Mouse (Mus musculus): ENCODE results near the gene Camkmt.

Camkmt gene

DNA sequence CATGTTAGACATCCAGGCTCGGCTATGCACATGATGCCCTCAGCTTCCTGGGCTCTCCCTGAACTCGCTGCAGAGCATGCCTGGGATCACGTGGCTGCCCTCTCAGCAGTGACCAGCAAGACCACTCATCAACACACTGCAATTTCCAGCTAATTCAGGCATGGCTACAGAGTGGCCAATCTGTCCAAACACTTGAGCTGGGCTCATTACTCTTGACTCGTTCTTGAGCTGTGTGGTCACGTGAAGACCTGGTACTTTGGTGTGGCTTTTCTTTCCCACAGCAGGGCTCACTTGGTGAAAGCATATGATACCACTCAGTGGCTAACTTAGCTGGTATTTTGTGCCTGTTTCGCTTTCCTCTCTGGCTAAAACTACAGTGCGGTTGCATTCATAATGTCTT, 282.2 kb downstream of the Camkmt start:
- no peak for DNase-seq (ENCODE audit: low spot score)

DNA sequence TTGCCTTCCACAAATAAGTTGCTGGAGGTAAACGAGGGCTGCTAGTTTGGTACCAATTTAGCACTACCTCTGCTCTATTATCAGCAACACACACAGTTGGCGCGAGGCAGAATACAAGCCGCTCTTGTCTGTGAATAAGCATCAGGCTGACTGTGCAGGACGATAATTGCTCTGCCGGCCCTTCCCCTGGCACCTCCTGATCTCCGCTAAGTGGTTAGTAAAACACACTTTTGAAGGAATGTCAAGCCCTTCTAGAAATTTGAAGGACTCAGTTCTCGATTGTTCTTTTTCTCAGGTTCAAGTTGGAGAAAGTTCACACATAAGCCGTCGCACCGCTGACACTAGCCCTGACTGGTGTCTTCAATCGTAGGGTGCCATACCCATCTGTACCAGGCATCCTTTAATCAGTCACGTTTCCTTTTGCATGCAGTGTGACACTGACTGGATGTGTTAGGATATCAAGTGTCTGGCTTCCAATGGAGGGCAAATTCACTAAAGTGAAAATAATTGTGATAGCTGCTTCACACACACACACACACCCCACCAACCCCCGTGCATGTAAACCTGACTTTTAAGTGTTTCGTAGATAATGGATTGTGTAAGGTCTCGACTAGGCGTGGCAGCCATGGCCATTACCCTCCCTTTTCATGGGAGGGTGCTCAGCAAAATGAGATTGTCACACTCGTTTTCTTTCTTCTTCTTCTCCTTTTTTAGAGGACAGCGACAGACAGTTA, 283.9 kb downstream of the Camkmt start:
- DNase-seq (ENCODE audit: low spot score): no peak

DNA sequence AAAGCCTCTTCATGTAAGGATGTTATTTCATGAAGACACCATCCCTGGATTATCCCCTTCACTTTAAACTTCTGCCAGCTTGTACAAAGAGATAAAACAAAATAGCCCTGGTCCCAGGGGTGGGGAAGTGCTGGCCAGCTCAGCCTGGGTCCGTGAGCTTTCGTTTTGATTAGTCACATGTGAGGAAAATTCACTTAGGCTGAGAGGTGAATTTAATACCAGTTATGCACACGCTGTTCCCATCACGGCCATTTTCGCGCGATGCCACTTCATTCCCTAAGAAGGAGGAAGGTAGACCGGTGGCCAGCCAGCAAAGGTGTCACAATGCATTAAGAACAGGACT, 284.5 kb downstream of the Camkmt start:
- no peak for DNase-seq (ENCODE audit: low spot score)

DNA sequence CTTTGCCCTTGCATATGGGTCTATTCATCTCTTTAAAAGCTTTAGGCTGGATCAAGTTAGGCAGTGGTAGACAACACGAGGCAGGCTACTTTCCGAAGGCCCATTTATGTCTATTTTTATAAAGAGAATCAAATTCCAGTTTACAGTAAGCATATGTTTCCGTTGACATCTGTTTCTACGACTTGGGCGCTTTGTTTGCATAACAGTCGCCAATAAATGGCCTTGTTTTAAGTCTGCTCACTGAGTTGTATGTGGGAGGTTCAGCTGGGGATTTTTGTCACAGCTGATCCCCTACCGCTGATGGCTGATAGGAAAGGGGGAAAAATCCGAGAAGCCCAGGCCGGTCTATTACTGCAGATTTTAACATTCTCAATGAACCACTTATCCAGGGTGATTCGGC, 285.2 kb downstream of the Camkmt start:
- DNase-seq (ENCODE audit: low spot score): no peak

DNA sequence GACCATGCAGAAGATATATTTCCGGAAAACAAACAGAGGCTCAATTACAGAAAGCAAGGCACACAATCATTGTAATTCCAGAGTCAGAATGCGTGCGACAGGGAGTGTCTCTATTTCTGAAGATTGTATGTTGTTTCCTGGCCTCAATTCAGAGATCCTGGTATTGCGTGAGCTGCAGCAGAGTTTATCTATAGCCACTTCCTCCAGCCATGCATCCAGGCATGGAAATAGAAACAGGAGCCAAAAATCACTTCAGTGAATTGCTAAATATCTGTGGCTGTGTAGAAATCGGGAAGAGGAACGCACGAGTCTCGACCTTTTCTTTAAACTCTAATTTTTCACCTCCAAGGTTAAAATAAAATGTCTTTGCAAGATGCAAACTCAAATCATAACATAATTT, 287.1 kb downstream of the Camkmt start:
- DNase-seq (ENCODE audit: low spot score): no peak

DNA sequence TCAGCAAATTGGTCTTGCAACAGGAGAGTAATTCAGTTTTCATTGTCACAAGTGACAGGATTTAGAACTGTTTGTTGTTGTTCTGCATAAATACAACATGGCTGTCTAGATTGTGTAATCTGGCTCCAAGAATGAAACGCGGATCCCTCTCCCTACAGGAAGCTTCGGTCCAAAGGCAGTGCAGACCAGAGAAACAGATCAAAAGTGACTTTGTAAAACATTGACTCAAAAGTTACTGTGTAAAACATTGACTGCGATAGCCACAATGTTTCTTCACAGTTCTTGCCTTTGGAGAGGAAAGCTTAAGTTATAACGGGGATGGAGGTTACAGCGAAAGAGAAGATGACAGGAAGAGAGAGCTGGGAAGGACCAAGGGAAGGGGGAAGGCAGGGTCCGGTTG, 288.7 kb downstream of the Camkmt start:
- DNase-seq (ENCODE audit: low spot score): no peak

DNA sequence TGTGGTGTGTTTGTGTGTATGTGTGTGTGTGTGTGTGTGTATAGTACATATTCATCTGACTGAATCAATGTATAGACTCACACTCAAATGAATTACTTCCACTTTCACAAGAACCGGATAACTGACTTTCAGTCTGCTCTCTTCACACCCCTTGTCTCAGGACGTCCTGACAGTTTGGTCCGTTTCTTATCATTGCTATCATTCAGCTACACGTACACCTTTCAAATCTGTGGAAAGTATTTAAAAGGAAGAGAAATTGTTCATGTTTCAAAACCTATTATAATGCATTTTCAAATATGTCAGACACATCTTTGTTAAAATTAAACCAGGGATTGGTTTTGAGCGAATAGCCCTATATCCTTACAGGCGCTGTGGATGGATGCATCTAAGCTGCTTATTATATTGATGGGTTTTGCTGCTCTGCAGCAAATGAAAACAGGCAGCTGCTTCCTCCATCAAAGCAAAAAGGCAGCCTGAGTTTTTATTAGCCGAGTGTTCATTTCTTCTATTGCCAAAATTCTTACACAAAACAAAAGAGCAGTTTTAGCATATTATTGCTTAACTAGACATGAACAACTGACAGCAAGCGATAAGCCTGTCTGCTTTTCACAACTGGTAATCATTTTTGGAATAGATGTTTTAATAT, 291.3 kb downstream of the Camkmt start:
- no peak for DNase-seq (ENCODE audit: low spot score)

DNA sequence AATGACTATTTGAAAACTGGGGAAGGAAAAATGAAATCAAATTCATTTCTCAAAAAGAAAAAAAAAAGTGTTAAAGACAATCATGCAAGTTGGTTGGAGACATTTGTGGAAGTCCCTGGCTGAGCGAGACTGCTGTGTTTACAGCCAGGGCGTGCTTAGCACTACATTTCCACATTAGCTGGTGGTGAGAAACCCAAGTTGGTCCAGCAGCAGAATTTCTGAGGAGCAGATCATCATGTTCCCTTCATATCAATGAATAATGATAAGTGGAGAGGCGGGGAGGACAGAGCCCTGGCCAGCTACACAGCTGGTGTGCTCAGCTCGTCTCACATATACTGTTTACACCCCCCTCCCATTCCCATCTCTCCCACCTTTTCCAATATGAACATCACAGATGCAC, 292.0 kb downstream of the Camkmt start:
- no peak for DNase-seq (ENCODE audit: low spot score)

DNA sequence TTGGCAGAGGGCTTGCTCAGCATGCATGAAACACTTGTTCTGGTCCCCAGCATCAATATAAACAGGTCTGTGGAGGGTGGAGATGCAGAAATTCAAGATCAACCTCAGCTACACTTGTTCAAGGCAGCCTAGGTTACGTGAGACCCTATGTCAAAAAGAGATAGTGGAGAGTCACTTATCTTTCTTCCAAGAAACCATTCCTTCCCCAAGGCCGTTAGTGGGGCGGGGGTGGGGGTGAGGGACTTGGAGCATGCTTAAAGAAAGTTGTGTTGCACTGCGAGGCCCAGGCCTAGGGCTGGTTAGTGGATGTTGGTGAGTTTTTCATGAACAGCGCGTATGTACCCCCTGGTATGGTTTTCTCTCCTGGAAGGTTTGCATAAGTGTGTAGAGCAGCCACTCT, 292.6 kb downstream of the Camkmt start:
- DNase-seq (ENCODE audit: low spot score): no peak

DNA sequence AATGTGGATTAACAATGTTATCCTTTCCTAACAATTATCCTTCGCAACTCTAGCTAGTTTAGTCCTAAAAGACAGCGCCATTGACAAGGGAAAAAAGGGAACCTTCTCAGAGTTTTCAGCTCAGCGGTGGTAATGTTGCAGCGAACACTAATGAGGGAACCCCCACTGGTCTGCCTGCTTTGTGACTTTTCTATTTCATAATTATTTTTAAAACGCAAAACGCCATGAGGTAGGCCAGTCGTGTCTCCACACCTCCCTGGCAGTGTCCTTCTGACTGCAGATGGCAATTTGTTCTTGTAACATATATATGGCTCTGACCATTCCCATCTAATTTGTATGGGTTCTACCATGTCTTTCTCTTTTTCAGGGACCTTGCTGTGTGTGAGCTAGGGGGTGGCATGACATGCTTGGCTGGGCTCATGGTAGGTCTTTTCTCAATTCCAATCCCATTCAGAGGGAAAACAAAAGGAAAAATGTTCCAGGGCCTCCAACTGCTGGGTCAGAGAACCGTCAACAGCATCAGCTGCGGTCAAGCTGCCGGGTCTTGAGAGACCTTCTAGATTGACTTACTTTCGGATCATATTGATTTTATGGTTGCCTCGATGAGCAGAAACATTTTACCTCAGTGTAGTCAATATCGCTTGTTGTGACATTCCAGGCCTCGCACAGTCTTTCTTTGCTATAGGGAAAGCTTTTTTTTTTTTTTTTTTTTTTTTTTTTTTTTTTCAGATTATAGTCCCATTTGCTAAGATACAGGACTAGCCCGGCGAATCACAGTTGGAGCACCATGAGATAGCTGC, 302.9 kb downstream of the Camkmt start:
- DNase-seq (ENCODE audit: low spot score): no peak

DNA sequence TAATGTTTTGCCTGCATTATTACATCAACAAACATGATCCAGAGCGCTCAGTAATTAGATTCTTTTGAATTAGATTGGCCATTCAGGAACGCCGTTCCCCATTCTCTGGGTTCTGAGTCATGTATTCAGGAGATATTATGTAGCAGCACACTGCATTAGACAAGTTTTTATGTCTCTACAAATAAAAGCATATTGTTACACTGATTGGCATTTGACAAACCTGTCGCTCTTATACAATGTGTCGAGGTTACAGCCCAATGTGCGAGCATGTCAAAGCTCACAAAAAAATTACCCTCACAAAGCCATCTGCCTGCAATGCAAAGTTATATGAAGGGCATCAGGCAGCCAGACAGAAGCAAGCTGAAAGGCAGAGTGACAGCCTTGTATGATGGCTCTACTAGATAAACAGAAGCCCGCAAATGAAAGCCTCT, 303.6 kb downstream of the Camkmt start:
- DNase-seq (ENCODE audit: low spot score): no peak

DNA sequence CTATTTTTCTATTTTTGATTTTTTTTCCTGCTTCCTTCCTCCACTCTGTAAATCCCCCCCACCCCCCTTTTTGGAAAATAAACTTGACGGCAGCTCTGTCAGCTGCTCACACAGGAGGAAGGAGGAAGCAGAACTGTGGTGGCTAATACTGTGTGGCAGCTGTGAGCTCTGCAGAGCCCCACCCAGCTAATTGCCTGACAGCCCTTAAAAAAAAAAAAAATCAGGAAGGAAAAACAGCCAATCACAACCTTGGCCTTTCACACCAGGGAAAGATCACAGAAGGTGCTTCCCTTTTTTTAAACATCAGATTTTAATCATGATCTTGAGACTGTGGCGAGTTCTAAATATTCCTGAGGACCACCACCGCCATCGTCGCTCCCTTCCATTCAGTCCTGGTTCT, 305.1 kb downstream of the Camkmt start:
- DNase-seq (ENCODE audit: low spot score): no peak

DNA sequence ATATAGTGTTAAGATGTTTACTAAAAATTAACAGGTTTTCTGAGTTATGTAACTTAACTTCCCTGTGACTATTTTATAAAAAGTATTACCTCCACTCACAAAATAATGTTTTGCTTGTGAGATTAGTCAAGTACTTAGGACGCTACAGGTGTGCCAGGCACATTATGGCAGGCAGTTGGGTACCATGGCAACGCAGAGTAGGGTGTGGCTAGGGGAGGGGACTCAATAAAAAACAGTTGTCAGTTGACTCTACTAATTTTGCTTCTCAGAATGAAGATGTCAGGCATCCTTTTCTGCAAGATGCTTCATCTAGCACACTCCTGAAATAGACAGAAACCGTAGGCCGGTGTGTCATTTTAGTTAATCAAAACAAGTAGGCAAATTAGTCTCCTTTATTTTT, 310.4 kb downstream of the Camkmt start:
- DNase-seq (ENCODE audit: low spot score): no peak

DNA sequence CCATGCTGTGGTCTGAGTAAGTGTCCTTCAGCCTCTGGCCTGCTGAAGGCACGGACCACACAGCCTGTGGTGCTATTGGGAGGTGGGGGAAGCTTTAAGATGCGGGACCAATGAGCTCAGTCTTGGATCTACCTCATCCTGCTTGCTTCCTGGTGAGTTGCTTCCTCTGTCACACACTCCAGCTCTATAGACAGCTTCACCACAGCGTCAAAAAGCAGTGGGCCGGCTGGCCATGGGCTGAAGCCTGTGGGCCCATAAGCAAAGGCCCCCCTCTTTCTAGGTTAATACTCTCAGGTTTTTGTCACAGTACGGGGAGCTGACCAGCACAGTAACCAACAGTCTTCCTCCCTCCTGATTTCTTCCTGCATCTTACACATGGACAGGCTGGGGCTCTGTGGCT, 314.8 kb downstream of the Camkmt start:
- no peak for DNase-seq (ENCODE audit: low spot score)

DNA sequence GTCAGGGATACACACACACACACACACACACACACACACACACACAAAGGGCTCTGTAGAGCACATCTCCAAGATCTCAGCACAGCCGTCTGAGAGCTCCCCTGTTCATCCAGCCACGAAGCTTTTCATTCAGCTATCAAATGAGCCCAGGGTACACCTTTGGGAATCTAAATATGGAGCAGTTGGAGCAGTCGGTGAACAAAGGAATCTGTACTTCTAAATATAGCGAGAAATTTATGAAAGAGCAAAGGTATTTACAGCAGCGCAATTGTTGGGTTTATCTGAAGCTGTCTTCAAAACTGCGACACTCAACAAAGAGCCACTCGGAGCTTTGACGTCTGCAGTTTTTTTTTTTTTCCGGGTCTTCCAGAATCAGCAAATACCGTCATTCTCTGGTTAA, 315.8 kb downstream of the Camkmt start:
- DNase-seq (ENCODE audit: low spot score): no peak

DNA sequence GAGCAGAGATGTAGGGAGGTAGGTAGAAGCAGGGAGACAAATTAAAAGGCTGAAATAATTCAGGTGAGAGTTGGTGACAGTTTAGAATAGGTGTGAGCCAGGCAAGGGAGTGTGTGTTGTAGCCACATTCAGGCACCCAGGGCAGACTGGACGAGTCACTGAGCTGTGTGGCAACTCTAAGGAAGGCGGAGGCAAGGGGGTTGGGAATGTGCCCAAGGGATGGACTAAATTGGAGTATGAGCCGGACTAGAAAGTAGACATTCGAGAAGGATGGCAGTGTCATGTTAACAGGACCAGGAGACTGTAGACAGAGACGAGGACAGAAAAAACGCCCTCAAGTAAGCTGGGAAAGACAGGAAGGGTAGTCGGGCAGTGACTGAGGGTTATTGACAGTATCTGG, 338.5 kb downstream of the Camkmt start:
- no peak for DNase-seq (ENCODE audit: low spot score)

DNA sequence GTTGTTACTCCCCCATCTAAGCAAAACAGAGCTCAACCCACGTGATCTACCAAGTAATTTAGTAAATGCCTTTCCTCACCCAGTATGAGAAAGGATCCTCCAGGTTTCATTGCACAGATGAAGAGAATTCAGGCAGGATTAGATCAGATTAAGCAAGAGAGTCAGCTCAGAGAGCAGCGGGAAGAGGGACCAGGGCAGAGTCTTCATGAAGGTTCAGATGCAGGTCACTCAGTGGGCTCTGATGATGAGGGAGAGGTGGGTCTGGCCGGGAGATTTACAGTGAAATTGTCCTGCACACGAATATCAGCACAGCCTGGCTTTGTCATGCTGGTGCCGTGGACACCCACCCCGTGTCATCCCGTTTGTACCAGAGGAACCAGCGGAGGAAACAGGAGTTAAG, 342.6 kb downstream of the Camkmt start:
- DNase-seq (ENCODE audit: low spot score): no peak

DNA sequence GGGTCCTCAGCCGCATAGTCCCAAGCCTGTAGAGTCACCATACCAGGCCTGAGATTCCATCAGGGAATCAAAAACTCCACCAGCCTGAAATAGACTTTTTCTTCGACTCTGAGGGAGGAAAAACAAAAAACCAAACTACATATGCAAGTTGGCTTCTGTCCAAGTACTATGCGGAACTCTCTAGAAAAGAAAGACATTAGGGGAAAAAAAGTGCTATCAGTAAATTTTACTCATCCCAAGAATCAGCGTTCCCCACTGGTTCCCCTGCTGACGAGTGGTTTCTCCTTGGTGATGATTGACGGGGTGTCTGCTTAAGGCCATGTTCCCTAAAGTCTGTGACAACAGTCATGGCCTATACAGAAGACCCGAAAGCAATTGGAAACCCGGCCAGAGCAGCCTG, 352.7 kb downstream of the Camkmt start:
- no peak for DNase-seq (ENCODE audit: low spot score)

DNA sequence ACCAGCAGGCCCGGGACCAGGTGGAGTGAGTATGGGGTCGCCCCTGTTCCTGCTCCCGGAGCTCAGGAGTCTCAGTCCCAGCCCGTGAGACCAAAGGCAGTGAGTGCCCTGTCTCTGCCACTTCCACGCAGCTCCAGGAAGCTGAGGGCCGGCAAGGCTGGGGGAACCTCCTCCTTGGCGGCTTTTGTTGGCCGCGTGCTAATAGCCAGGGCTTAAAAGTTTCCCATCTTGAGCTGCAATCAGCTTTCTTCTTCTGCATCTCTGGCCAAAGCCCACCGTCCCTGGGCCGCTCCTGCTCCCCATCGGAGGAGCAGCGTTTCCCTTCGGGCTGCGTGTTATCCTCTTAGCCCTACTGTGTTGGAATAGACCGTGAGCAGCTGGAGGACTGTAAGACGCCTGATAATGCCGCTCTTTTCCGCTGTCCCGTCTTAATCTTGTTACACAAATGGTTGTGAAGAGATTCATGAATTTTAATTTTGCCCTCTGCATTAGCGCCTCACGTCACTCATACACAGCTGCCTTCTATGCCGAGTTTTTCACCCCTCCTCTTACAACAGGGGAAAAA, 364.1 kb downstream of the Camkmt start:
- DNase-seq (ENCODE audit: low spot score): no peak

DNA sequence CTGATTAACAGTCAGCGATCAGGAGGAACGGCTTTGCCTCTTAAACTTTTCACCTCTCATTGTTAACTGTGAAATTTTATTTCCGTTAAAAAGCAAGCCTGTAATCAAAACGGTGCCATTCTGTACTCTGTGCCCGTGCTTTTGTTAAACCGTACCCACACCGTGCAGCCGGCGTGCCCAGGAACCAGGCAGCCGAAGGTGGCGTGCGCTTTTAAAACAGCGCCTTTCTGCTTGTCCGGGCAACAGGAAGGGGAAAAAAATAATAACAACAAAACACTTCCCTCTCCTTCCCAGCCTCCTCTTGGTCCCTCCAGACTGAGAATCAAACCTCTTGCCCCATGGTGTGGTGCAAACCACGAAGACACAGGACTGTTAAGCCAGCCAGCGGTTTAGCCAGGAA, 364.7 kb downstream of the Camkmt start:
- DNase-seq (ENCODE audit: low spot score): no peak

DNA sequence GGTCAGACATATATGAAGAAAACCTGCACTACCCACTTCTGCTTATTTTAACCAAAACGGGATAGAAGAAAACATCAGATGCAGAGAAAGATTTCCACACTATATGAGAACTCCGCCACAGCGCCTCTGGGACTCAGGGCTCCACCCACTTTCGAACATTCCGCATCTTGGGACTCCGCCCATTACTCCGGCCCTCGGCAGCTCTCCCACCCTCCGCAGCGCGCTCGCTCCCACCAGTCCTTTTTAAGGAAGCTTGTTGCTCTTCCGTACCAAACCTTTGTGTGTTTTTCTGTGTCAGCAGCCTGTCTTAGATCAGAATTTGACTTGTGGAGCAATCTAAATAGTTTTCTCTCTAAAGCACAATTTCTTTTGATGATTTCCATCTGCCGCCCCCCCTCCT, 367.7 kb downstream of the Camkmt start:
- no peak for DNase-seq (ENCODE audit: low spot score)

DNA sequence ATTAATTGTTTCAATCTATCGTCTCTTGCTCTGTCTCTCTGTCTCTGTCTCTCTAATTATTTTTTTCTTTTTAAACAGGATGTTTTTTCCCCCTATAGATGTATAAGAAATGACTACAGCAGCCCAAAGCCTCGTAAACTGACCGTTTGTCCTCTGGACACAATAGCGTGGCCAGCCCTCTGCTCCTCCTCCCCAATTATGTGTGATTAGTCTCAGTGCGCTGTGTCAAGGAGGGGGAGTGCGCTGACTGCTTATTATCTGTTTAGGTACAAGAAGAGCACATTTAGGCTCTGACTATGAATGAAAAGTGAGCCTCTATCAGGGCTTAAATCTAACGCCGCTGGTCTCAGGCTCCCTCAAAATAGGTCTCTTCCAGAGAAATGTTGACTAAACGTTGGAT, 368.2 kb downstream of the Camkmt start:
- DNase-seq (ENCODE audit: low spot score): no peak

DNA sequence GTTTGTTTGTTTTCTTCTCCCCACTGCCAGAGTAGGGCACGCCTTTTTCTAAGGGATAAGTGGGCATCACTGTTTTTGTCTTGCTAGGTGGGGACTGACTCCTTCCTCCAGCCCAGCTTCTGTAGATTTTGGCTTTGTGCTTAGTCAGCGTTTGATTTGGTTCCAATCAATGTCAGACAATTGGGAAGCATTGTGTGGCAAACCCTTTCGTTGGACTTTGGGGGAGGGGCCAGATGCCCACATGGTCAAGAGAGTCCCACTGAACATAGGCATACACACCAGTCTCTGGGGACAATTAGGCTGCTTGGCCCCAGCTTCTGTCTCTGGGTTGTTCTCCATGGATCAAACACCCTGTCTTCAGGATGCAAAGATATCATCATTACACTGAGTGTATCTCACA, 371.2 kb downstream of the Camkmt start:
- no peak for DNase-seq (ENCODE audit: low spot score)
